Mouse (Mus musculus): ENCODE measurements around the gene Gm10803. TPM values are rescaled to one million over a fixed set of nuclear protein-coding genes. Genes with fewer than 3 reads are reported as not detected.

Gene Gm10803
- total RNA-seq, 2 experiments from 2014 or later, result 0.17 TPM; not detected in 1

- ATAC-seq (replicated peaks; ENCODE audit: low FRiP score, poor library complexity, severe bottlenecking), result no peak
Measured at GRCm38 (mm10) chr2:93587446-93587845, 27.1 kb downstream of the Gm10803 start.

- no peak for ATAC-seq (replicated peaks; ENCODE audit: low FRiP score, poor library complexity, severe bottlenecking)
Measured at GRCm38 (mm10) chr2:93589875-93590274, 29.5 kb downstream of the Gm10803 start.

- ATAC-seq (replicated peaks; ENCODE audit: low FRiP score, poor library complexity, severe bottlenecking), result no peak
Measured at GRCm38 (mm10) chr2:93591706-93592105, 31.3 kb downstream of the Gm10803 start.

GRCm38 (mm10) chr2:93592164-93592790 is 31.9 kb downstream of the Gm10803 start:
- ATAC-seq (replicated peaks; ENCODE audit: low FRiP score, poor library complexity, severe bottlenecking), result no peak

- ATAC-seq (replicated peaks; ENCODE audit: low FRiP score, poor library complexity, severe bottlenecking), result no peak
Measured at GRCm38 (mm10) chr2:93593121-93593520, 32.8 kb downstream of the Gm10803 start.

- ATAC-seq (replicated peaks; ENCODE audit: low FRiP score, poor library complexity, severe bottlenecking), result no peak
Measured at GRCm38 (mm10) chr2:93597145-93597544, 36.8 kb downstream of the Gm10803 start.

- ATAC-seq (replicated peaks; ENCODE audit: low FRiP score, poor library complexity, severe bottlenecking), result no peak
Measured at GRCm38 (mm10) chr2:93599731-93600130, 39.4 kb downstream of the Gm10803 start.

- no peak for ATAC-seq (replicated peaks; ENCODE audit: low FRiP score, poor library complexity, severe bottlenecking)
Measured at GRCm38 (mm10) chr2:93604601-93605285, 44.4 kb downstream of the Gm10803 start.

- ATAC-seq (replicated peaks; ENCODE audit: low FRiP score, poor library complexity, severe bottlenecking), result no peak
Measured at GRCm38 (mm10) chr2:93608800-93609199, 48.4 kb downstream of the Gm10803 start.

GRCm38 (mm10) chr2:93613020-93613419 is 52.7 kb downstream of the Gm10803 start:
- ATAC-seq (replicated peaks; ENCODE audit: low FRiP score, poor library complexity, severe bottlenecking), result no peak

Other genes starting within 250 kb of the Gm10803 start
- gene Tspan18, start 226.1 kb upstream of the Gm10803 start, total RNA-seq (2015; ENCODE audit: low replicate concordance), result not detected in 2 replicates
- not detected in 2 replicates for gene Tspan18, start 226.1 kb upstream of the Gm10803 start, total RNA-seq (2017; ENCODE audit: low replicate concordance)
- 99.9 and 150 TPM in 2 replicates for gene Cd82, start 97.4 kb upstream of the Gm10803 start, total RNA-seq (2015; ENCODE audit: low replicate concordance)
- gene Cd82, start 97.4 kb upstream of the Gm10803 start, total RNA-seq (2017; ENCODE audit: low replicate concordance), result 145 and 158 TPM in 2 replicates
- not detected in 2 replicates for gene Alx4, start 81.8 kb downstream of the Gm10803 start, total RNA-seq (2015; ENCODE audit: low replicate concordance)
- not detected in 2 replicates for gene Alx4, start 81.8 kb downstream of the Gm10803 start, total RNA-seq (2017; ENCODE audit: low replicate concordance)